Mouse (Mus musculus) heart, postnatal 0 days (tissue): ENCODE results near the gene Arfip2. TPM values are rescaled to one million over a fixed set of nuclear protein-coding genes. Genes with fewer than 3 reads are reported as not detected.

Experiments
- ATAC-seq: fragments of 200-750 bp; cut with Nextera tagmentation; 2 replicates; pipeline ENCODE4 v1.8.0; 2017; ENCODE audit warnings: low read depth, moderate number of reproducible peaks, moderate library complexity; ENCODE audit not compliant: insufficient read depth
- DNase-seq: peaks from one replicate; pipeline ENCODE4 v3.0.0-alpha.2; 2016; ENCODE audit warnings: low spot score
- H3K27ac ChIP-seq: fragments of 300-500 bp; sonication (generic); 2 replicates; pipeline ENCODE4 v1.5.1; 2014; ENCODE audit warnings: low read depth, mild to moderate bottlenecking
- H3K27me3 ChIP-seq: fragments of 300-500 bp; sonication (generic); 2 replicates; pipeline ENCODE4 v1.6.1; 2014; ENCODE audit warnings: low read length, mixed read lengths; ENCODE audit not compliant: control insufficient read depth, insufficient read depth
- H3K36me3 ChIP-seq: fragments of 300-500 bp; sonication (generic); replicated peaks from 2 replicates; pipeline ENCODE4 v1.6.1; 2014; ENCODE audit warnings: low read length, mixed read lengths; ENCODE audit not compliant: control insufficient read depth, insufficient read depth
- H3K4me1 ChIP-seq: fragments of 300-500 bp; sonication (generic); 2 replicates; pipeline ENCODE4 v1.6.1; 2014; ENCODE audit warnings: antibody characterized with exemption; ENCODE audit not compliant: control insufficient read depth, insufficient read depth
- H3K4me2 ChIP-seq: fragments of 300-500 bp; sonication (generic); 2 replicates; pipeline ENCODE4 v1.6.1; 2014; ENCODE audit warnings: low read depth, mild to moderate bottlenecking, low read length, moderate library complexity
- H3K4me3 ChIP-seq: fragments of 300-500 bp; sonication (generic); 2 replicates; pipeline ENCODE4 v1.5.1; 2014; ENCODE audit warnings: low read depth, low read length
- H3K9ac ChIP-seq: fragments of 300-500 bp; sonication (generic); replicated peaks from 2 replicates; pipeline ENCODE4 v1.6.1; 2014; ENCODE audit warnings: low read depth, low read length, mixed read lengths
- H3K9me3 ChIP-seq: fragments of 300-500 bp; sonication (generic); replicated peaks from 2 replicates; pipeline ENCODE4 v1.6.1; 2016; ENCODE audit warnings: low read length; ENCODE audit not compliant: control insufficient read depth
- CTCF ChIP-seq: IDR thresholded peaks from 2 replicates; pipeline ENCODE4 v1.5.1; 2016; ENCODE audit warnings: antibody characterized with exemption, control low read depth, low read depth
- EP300 ChIP-seq: IDR thresholded peaks from 2 replicates; pipeline ENCODE4 v1.6.1; 2016; ENCODE audit warnings: antibody characterized with exemption, low read depth
- WGBS: fragments of 180-500 bp; shearing (Covaris S2); extraction: QIAGEN DNeasy Blood & Tissue Kit; methylation state at CpG from one replicate; pipeline ENCODE4 v1.1.7; 2014; 5-methylcytosine and 5-hydroxymethylcytosine counted together
- polyA plus RNA-seq: library from polyadenylated mRNA; unstranded; fragments of >200 nt; fragmentation: Nextera tagmentation; extraction: Ambion mirVana; gene quantifications from 2 replicates; pipeline ENCODE4 v1.2.1, GENCODE M21; 2015
- total RNA-seq: library from RNA; depleted of rRNA; stranded (reverse); fragments of >200 nt; gene quantifications from 2 replicates; pipeline ENCODE4 v1.2.3, GENCODE M21; 2014; ENCODE audit warnings: low replicate concordance; rRNA removed

Arfip2 gene
- total and polyA plus RNA-seq, 2 experiments from 2014 or later = 31.7 to 80.4 TPM

DNA sequence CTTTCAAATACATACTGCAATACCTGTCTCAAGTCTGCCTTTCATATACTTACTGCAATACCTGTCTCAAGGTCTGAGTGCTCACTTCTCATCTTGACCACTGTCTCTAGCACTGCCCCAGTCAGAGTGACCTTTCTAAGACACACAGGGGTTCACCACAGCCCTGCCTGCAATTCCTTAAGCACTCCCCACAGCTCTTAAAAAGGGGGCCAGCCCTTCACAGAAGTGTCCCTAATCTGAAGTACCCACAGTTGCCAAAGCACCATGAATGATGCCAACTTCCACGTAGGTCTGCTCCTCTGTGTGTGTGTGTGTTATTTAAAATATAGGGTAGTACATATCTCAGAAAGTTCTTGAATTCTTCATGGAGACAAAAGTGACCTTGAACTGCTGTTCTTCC lies 28.4 kb downstream of the Arfip2 start:
- ATAC-seq (no peak), DNase-seq (no peak)
- no peak for TF ChIP-seq EP300
- no peak for TF ChIP-seq CTCF
- Histone ChIP-seq H3K4me2 (no peak overlapping the region), H3K36me3 (peaks cover 69% of the 10 kb centered on the region), H3K4me3 (no peak overlapping the region), H3K4me1 (0 out of 2 replicates have a peak, but pooled peaks cover 7% of the 10 kb centered on the region), H3K27ac (no peak overlapping the region), H3K9me3 (no peaks in the 10 kb centered on the region), H3K9ac (no peak overlapping the region), H3K27me3 (no peaks in the 10 kb centered on the region)
- WGBS = 66% methylated on average over 1 of the region's 1 CpGs

GRCm38 (mm10) chr7:105608467-105608866 lies 31.7 kb downstream of the Arfip2 start:
- Histone ChIP-seq H3K9ac (no peak overlapping the region), H3K9me3 (no peaks in the 10 kb centered on the region), H3K4me1 (no peaks in the 10 kb centered on the region), H3K36me3 (peaks cover 40% of the 10 kb centered on the region), H3K27me3 (no peaks in the 10 kb centered on the region), H3K4me3 (no peak overlapping the region), H3K27ac (no peak overlapping the region), H3K4me2 (no peak overlapping the region)
- no peak for TF ChIP-seq CTCF
- no peak for TF ChIP-seq EP300
- no peak for ATAC-seq
- no peak for DNase-seq
- WGBS = 75% methylated on average over 3 of the region's 3 CpGs

DNA sequence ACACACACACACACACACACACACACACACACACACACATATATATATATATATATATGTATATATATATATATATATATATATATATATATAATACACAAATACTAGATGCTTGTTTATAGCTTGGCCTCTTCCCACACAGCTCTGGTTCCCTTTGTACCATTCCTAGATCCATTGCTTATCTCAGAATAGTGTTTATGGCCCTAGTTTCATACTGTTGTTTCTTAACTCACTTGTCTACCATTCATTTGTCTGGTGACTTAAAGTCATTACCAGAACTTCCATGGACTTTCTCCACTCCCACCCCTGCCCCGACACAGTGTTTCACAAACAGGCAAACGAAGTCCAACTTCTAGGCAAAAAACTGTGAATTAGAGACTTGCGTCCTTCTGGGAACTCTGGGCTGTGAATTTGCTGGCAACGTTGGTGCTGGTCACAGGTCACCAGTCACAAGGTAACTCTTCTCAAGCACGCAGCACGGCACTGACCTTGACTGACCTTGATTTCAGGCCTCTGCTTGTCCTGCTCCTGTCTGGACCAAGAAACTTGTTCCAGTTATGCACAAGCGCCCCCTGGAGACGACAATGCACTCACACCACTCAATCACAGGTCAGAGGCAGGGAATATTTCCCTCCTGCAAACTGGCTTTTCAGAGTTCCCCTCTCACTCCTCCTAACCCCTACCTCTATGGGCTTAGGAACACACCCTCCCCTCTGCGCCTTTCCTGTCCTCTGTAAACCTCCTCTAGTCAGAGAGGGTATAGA lies 37.2 kb downstream of the Arfip2 start:
- TF ChIP-seq EP300 = no peak
- TF ChIP-seq CTCF = peak; percentile 79

GRCm38 (mm10) chr7:105590097-105590496 lies 50.1 kb downstream of the Arfip2 start:
- no peak for TF ChIP-seq EP300
- no peak for TF ChIP-seq CTCF
- no peaks in the 10 kb centered on the region for H3K36me3 ChIP-seq
- no peak overlapping the region for H3K27ac ChIP-seq
- no peak overlapping the region for H3K4me3 ChIP-seq
- WGBS = 34% methylated on average over 7 of the region's 7 CpGs
- no peak for DNase-seq
- H3K4me1 ChIP-seq = no peaks in the 10 kb centered on the region
- H3K27me3 ChIP-seq = no peaks in the 10 kb centered on the region
- no peak overlapping the region for H3K4me2 ChIP-seq
- no peak for ATAC-seq
- no peak overlapping the region for H3K9ac ChIP-seq
- no peaks in the 10 kb centered on the region for H3K9me3 ChIP-seq

More for the DNA sequence above, 37.2 kb downstream of the Arfip2 start:
- WGBS = 39% methylated on average over 9 of the region's 9 CpGs
- Histone ChIP-seq H3K4me3 (no peak overlapping the region), H3K36me3 (no peaks in the 10 kb centered on the region), H3K4me1 (no peaks in the 10 kb centered on the region), H3K9me3 (no peaks in the 10 kb centered on the region), H3K27me3 (no peaks in the 10 kb centered on the region), H3K27ac (no peak overlapping the region), H3K4me2 (no peak overlapping the region), H3K9ac (no peak overlapping the region)
- ATAC-seq (peak; percentile 83), DNase-seq (peak; percentile 52)

- Histone ChIP-seq H3K36me3 (no peaks in the 10 kb centered on the region), H3K27ac (no peak overlapping the region), H3K9me3 (no peaks in the 10 kb centered on the region), H3K4me1 (no peaks in the 10 kb centered on the region), H3K27me3 (no peaks in the 10 kb centered on the region), H3K4me2 (no peak overlapping the region), H3K4me3 (no peak overlapping the region), H3K9ac (no peak overlapping the region)
- ATAC-seq (no peak), DNase-seq (no peak)
- TF ChIP-seq EP300 = no peak
- TF ChIP-seq CTCF = no peak
- 51% methylated on average over 9 of the region's 9 CpGs for WGBS
Observed at GRCm38 (mm10) chr7:105588325-105588912, 51.8 kb downstream of the Arfip2 start.

Other genes with a start within 250 kb of the Arfip2 start
- 19.0 and 33.2 TPM in 2 replicates for gene Fam160a2, start 240.4 kb downstream of the Arfip2 start, total RNA-seq
- 19.6 and 19.7 TPM in 2 replicates for gene Fam160a2, start 240.4 kb downstream of the Arfip2 start, polyA plus RNA-seq
- gene Cnga4, start 235.8 kb downstream of the Arfip2 start, total RNA-seq = not detected in 2 replicates
- gene Cnga4, start 235.8 kb downstream of the Arfip2 start, polyA plus RNA-seq = not detected in 2 replicates
- not detected in 2 replicates for gene Cckbr, start 214.7 kb downstream of the Arfip2 start, total RNA-seq
- gene Cckbr, start 214.7 kb downstream of the Arfip2 start, polyA plus RNA-seq = not detected in 2 replicates
- 75.4 and 84.2 TPM in 2 replicates for gene Cavin3, start 158.1 kb downstream of the Arfip2 start, total RNA-seq
- gene Cavin3, start 158.1 kb downstream of the Arfip2 start, polyA plus RNA-seq = 78.6 and 79.9 TPM in 2 replicates
- 159 and 173 TPM in 2 replicates for gene Smpd1, start 86.1 kb downstream of the Arfip2 start, total RNA-seq
- gene Smpd1, start 86.1 kb downstream of the Arfip2 start, polyA plus RNA-seq = 81.0 and 85.3 TPM in 2 replicates
- gene Apbb1, start 58.8 kb downstream of the Arfip2 start, total RNA-seq = 48.0 and 170 TPM in 2 replicates
- 67.3 and 69.7 TPM in 2 replicates for gene Apbb1, start 58.8 kb downstream of the Arfip2 start, polyA plus RNA-seq
- gene Hpx, start 40.3 kb downstream of the Arfip2 start, total RNA-seq = 0.38 and 1.0 TPM in 2 replicates
- 0.15 and 0.18 TPM in 2 replicates for gene Hpx, start 40.3 kb downstream of the Arfip2 start, polyA plus RNA-seq
- 32.3 and 56.5 TPM in 2 replicates for gene Trim3, start 6.8 kb downstream of the Arfip2 start, total RNA-seq
- 18.0 and 18.1 TPM in 2 replicates for gene Trim3, start 6.8 kb downstream of the Arfip2 start, polyA plus RNA-seq
- gene Timm10b, start 360 bp downstream of the Arfip2 start, total RNA-seq = 54.2 and 128 TPM in 2 replicates
- gene Timm10b, start 360 bp downstream of the Arfip2 start, polyA plus RNA-seq = 211 and 213 TPM in 2 replicates
- gene Gm45799, start 136 bp upstream of the Arfip2 start, total RNA-seq = 40.0 and 126 TPM in 2 replicates
- gene Gm45799, start 136 bp upstream of the Arfip2 start, polyA plus RNA-seq = 58.4 and 62.6 TPM in 2 replicates
- gene Dnhd1, start 10.4 kb upstream of the Arfip2 start, total RNA-seq = 0.04 and 1.9 TPM in 2 replicates
- gene Dnhd1, start 10.4 kb upstream of the Arfip2 start, polyA plus RNA-seq = 0.03 and 0.36 TPM in 2 replicates
- 228 and 240 TPM in 2 replicates for gene Ilk, start 96.2 kb upstream of the Arfip2 start, total RNA-seq
- 272 and 276 TPM in 2 replicates for gene Ilk, start 96.2 kb upstream of the Arfip2 start, polyA plus RNA-seq
- gene Rrp8, start 97.0 kb upstream of the Arfip2 start, total RNA-seq = 17.9 and 21.8 TPM in 2 replicates
- 15.5 and 17.1 TPM in 2 replicates for gene Rrp8, start 97.0 kb upstream of the Arfip2 start, polyA plus RNA-seq
- 108 and 159 TPM in 2 replicates for gene Taf10, start 103.9 kb upstream of the Arfip2 start, total RNA-seq
- gene Taf10, start 103.9 kb upstream of the Arfip2 start, polyA plus RNA-seq = 80.1 and 88.4 TPM in 2 replicates
- gene Tpp1, start 111.8 kb upstream of the Arfip2 start, total RNA-seq = 89.7 and 99.9 TPM in 2 replicates
- 54.8 and 61.2 TPM in 2 replicates for gene Tpp1, start 111.8 kb upstream of the Arfip2 start, polyA plus RNA-seq
- 19.3 and 27.2 TPM in 2 replicates for gene Dchs1, start 147.2 kb upstream of the Arfip2 start, total RNA-seq
- 1.9 and 2.1 TPM in 2 replicates for gene Dchs1, start 147.2 kb upstream of the Arfip2 start, polyA plus RNA-seq
- 18.6 and 46.1 TPM in 2 replicates for gene Mrpl17, start 170.7 kb upstream of the Arfip2 start, total RNA-seq
- gene Mrpl17, start 170.7 kb upstream of the Arfip2 start, polyA plus RNA-seq = 207 and 217 TPM in 2 replicates